Mouse (Mus musculus) MN1 (cell line): ENCODE measurements at regions not wholly inside any gene's neighbourhood (a gene's known extent, or its start where the extent isn't known, plus 50 kb on each side); places are given as distances from the start of the nearest gene placed in this dataset.
"Not testable (repeated sequence)": the region's sequence is repeated elsewhere in the genome, so short reads cannot be mapped to it uniquely, and the experiment has no call there.

ENCODE experiments used
- DNase-seq: peaks from one replicate; pipeline ENCODE4 v3.0.0-alpha.2; 2016; ENCODE audit warnings: low spot score

DNA sequence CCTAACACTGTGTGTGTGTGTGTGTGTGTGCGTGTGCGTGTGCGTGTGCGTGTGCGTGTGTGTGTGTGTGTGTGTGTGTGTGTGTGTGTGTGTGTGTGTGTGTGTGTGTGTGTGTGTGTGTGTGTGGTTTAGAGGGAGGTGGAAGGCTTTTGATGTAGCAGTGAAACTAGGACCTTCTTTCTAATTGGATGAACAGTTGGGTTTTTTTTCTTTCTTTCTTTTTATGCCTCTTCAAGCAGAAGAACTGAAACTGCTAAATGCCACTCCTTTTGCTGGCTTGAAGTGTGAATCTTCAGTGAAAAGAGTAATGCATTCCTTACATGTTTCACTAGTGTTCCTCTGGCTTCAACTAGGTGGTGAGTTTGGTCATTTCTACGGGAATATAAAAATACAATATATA is 524.6 kb upstream of the Olfr1507 start:
- DNase-seq = not testable (repeated sequence)

DNA sequence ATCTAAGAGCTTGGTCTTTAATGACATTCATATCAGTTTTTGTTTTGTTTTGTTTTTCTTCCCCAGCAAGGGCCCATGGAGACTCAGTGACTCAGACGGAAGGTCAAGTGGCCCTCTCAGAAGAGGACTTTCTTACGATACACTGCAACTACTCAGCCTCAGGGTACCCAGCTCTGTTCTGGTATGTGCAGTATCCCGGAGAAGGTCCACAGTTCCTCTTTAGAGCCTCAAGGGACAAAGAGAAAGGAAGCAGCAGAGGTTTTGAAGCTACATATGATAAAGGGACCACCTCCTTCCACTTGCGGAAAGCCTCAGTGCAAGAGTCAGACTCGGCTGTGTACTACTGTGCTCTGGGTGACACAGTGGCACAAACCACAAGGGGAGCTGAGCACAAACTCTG is 512.2 kb upstream of the Olfr1507 start:
- DNase-seq = not testable (repeated sequence)

GRCm38 (mm10) chr14:53007323-53007722 is 511.8 kb upstream of the Olfr1507 start:
- DNase-seq = not testable (repeated sequence)

- not testable (repeated sequence) for DNase-seq
Measured at GRCm38 (mm10) chr14:53001289-53001688, 505.7 kb upstream of the Olfr1507 start.

GRCm38 (mm10) chr14:52992106-52992760 is 496.7 kb upstream of the Olfr1507 start:
- not testable (repeated sequence) for DNase-seq

GRCm38 (mm10) chr14:52991328-52991665 is 495.7 kb upstream of the Olfr1507 start:
- DNase-seq = not testable (repeated sequence)

GRCm38 (mm10) chr14:52990569-52991327 is 495.2 kb upstream of the Olfr1507 start:
- not testable (repeated sequence) for DNase-seq

- DNase-seq = not testable (repeated sequence)
Measured at GRCm38 (mm10) chr14:52989940-52990339, 494.4 kb upstream of the Olfr1507 start.

DNA sequence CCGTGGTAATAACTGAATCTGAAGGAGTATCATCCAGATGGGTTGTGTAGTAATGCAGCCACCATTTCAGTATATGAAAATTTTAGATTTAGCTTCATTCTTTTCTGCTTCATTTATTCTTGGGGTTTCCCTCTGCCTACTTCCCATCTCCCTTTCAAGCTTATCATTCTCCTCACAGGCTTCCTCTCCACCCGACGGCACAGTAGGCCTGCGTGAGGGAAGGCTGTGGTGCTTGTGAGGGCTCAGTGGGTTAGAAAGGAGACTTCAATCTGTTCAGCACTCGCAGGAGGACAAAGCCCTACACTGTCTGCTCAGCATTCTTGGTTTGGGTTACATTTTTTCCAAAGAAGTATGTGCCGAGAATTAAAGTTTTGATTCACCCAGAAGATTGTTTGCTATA is 493.0 kb upstream of the Olfr1507 start:
- not testable (repeated sequence) for DNase-seq

- not testable (repeated sequence) for DNase-seq
Measured at GRCm38 (mm10) chr14:52972207-52973003, 476.9 kb upstream of the Olfr1507 start.

GRCm38 (mm10) chr14:52962110-52962509 is 466.6 kb upstream of the Olfr1507 start:
- not testable (repeated sequence) for DNase-seq

DNA sequence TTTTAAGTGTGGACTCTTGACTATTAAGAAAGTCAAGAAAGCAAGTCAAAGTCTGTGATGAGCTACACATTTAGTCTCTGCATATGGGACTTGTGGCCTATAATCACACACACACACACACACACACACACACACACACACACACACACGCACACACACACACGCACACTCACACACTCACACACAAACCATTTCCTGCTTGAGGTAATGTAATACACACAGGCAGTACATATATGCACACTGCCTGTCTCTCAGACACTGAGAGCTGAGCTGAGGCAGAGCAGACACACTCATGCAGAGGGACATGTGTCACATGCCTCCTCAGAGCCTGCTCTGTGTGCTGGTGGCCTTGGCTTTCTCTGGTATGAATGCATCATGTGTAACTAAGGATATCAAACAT is 461.0 kb upstream of the Olfr1507 start:
- not testable (repeated sequence) for DNase-seq

DNA sequence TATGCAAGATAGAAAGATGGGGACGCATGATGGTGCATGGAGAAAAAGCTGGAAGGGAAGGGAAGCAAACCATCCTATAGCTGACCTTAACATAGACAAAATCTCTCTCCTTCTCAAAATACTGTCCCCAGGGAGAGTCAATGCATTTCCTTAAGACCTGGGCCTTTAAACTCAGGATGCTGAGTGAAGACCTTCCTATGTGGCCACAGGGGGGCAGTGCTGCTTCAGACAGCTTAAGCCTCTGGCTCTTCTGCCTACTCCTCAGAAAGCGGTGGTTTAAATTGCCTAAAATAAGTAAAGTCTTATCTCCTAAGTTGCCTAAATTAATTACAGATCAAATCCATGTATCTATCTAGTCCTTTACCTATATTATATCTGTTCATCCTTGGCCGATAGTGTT is 449.4 kb upstream of the Olfr1507 start:
- not testable (repeated sequence) for DNase-seq

- DNase-seq = not testable (repeated sequence)
Measured at GRCm38 (mm10) chr14:52942438-52942837, 446.9 kb upstream of the Olfr1507 start.

DNA sequence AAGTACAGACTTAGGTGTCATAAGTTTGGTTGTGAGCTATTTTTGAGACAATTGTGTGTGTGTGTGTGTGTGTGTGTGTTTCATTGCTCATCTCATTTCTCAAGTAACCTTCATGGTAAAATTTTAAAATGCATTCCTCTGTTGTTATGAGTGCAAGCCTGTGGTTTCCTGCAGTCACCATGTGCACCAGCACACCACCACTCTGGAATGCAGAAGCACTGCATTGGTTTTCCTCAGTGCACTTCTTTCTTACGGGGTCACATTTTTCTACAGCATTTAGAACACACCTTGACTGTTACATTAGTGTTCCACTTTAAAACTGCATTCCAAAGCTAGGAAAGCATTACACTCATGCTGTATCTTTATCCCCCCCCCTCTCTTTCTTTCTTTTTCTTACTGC is 446.2 kb upstream of the Olfr1507 start:
- not testable (repeated sequence) for DNase-seq

- DNase-seq = not testable (repeated sequence)
Measured at GRCm38 (mm10) chr14:52920138-52920537, 424.6 kb upstream of the Olfr1507 start.

GRCm38 (mm10) chr14:52913814-52914213 is 418.3 kb upstream of the Olfr1507 start:
- DNase-seq = not testable (repeated sequence)

DNA sequence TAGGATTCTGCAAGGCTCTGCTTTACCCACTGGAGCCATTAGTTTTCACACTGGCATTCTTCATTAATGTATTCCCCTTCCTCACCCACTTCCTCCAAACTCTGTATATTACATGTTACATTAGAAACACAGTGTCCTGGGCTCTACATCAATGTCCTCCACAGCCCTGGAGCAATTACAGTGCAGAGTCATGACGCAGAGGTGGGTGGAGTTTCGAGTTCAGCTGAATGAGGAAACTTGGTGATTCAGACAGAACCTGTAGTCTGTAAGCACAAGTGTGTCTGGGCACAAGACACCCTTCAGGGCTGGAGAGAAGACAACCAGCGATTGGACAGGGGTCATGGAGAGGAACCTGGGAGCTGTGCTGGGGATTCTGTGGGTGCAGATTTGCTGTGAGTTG is 404.1 kb upstream of the Olfr1507 start:
- not testable (repeated sequence) for DNase-seq

DNA sequence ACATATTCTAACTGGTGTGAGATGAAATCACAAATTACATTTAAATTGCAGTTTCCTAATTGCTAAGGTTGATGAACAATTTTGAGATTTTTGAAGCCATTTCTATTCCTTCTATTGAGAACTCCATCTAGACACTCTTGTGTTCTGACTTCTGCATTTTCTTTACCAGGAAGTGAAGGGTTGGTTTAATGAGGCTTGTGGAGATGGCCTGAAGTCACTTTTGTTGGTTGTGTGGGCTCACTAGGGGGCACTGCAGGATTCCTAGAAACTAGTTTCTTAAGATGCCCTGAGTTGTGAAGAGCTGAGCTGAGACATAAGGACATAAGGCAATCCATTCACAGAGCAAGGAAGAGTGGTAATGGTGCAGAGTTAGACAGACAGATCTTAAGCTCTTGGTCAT is 402.8 kb upstream of the Olfr1507 start:
- not testable (repeated sequence) for DNase-seq

GRCm38 (mm10) chr14:52879978-52880377 is 384.4 kb upstream of the Olfr1507 start:
- DNase-seq = not testable (repeated sequence)

- not testable (repeated sequence) for DNase-seq
Measured at GRCm38 (mm10) chr14:52863841-52864240, 368.3 kb upstream of the Olfr1507 start.

GRCm38 (mm10) chr14:52863107-52863506 is 367.6 kb upstream of the Olfr1507 start:
- DNase-seq = not testable (repeated sequence)
